Mouse (Mus musculus) kidney, postnatal 0 days (tissue): ENCODE data around the gene Phf10. TPM values are rescaled to one million over a fixed set of nuclear protein-coding genes. Genes with fewer than 3 reads are reported as not detected.
"Not testable (repeated sequence)": the region's sequence is repeated elsewhere in the genome, so short reads cannot be mapped to it uniquely, and the experiment has no call there.

Experiments
- ATAC-seq: fragments of 200-750 bp; cut with Nextera tagmentation; replicated peaks from 2 replicates; pipeline ENCODE4 v1.8.0; 2017; ENCODE audit warnings: low read depth, moderate number of reproducible peaks, moderate TSS enrichment, moderate library complexity; ENCODE audit not compliant: low FRiP score
- DNase-seq: peaks from one replicate; pipeline ENCODE4 v3.0.0-alpha.2; 2016; ENCODE audit warnings: low spot score
- H3K27ac ChIP-seq: fragments of 300-500 bp; sonication (generic); 2 replicates; pipeline ENCODE4 v1.5.1; 2014; ENCODE audit warnings: mild to moderate bottlenecking
- H3K27me3 ChIP-seq: fragments of 300-500 bp; sonication (generic); 2 replicates; pipeline ENCODE4 v1.6.1; 2014; ENCODE audit warnings: low read length, mixed read lengths; ENCODE audit not compliant: insufficient read depth
- H3K36me3 ChIP-seq: fragments of 300-500 bp; sonication (generic); 2 replicates; pipeline ENCODE4 v1.6.1; 2014; ENCODE audit warnings: low read length, mixed read lengths; ENCODE audit not compliant: insufficient read depth
- H3K4me1 ChIP-seq: fragments of 300-500 bp; sonication (generic); replicated peaks from 2 replicates; pipeline ENCODE4 v1.6.1; 2014; ENCODE audit warnings: antibody characterized with exemption, low read length, mixed read lengths; ENCODE audit not compliant: insufficient read depth
- H3K4me2 ChIP-seq: fragments of 300-500 bp; sonication (generic); 2 replicates; pipeline ENCODE4 v1.6.1; 2014; ENCODE audit warnings: mild to moderate bottlenecking, low read length, moderate library complexity, mixed read lengths
- H3K4me3 ChIP-seq: fragments of 300-500 bp; sonication (generic); replicated peaks from 2 replicates; pipeline ENCODE4 v1.5.1; 2014; ENCODE audit warnings: low read depth, low read length
- H3K9ac ChIP-seq: fragments of 300-500 bp; sonication (generic); 2 replicates; pipeline ENCODE4 v1.6.1; 2014; ENCODE audit warnings: low read depth, low read length
- H3K9me3 ChIP-seq: fragments of 300-500 bp; sonication (generic); replicated peaks from 2 replicates; pipeline ENCODE4 v1.6.1; 2016; ENCODE audit warnings: low read length, inconsistent platforms, mixed read lengths
- CTCF ChIP-seq: IDR thresholded peaks from 2 replicates; pipeline ENCODE4 v1.5.1; 2016; ENCODE audit warnings: antibody characterized with exemption, low read depth, mild to moderate bottlenecking, moderate library complexity
- WGBS: fragments of 180-500 bp; shearing (Covaris S2); extraction: QIAGEN DNeasy Blood & Tissue Kit; methylation state at CpG from one replicate; pipeline ENCODE4 v1.1.7; 2014; 5-methylcytosine and 5-hydroxymethylcytosine counted together
- polyA plus RNA-seq: library from polyadenylated mRNA; unstranded; fragments of >200 nt; fragmentation: Nextera tagmentation; extraction: Ambion mirVana; gene quantifications from 2 replicates; pipeline ENCODE4 v1.2.1, GENCODE M21; 2015

Gene Phf10
- polyA plus RNA-seq, 1 experiment from 2014 or later, result 29.8 TPM

GRCm38 (mm10) chr17:14935841-14936605 is 25.1 kb downstream of the Phf10 start:
- no peak for DNase-seq
- H3K9me3 ChIP-seq, result no peaks in the 10 kb centered on the region
- H3K36me3 ChIP-seq, result no peaks in the 10 kb centered on the region
- no peak for ATAC-seq
- 50% methylated on average over 5 of the region's 5 CpGs for WGBS
- no peak overlapping the region for H3K9ac ChIP-seq
- no peak for TF ChIP-seq CTCF
- no peak overlapping the region for H3K4me2 ChIP-seq
- H3K4me3 ChIP-seq, result no peak overlapping the region
- no peak overlapping the region for H3K27ac ChIP-seq
- H3K4me1 ChIP-seq, result no peaks in the 10 kb centered on the region
- no peaks in the 10 kb centered on the region for H3K27me3 ChIP-seq

GRCm38 (mm10) chr17:14935280-14935679 is 25.8 kb downstream of the Phf10 start:
- DNase-seq, H3K4me3 ChIP-seq, H3K9me3 ChIP-seq, H3K4me1 ChIP-seq, ATAC-seq, H3K27ac ChIP-seq, H3K9ac ChIP-seq, H3K4me2 ChIP-seq, H3K27me3 ChIP-seq, H3K36me3 ChIP-seq: not testable (repeated sequence)
- 82% methylated on average over 14 of the region's 14 CpGs for WGBS

GRCm38 (mm10) chr17:14931469-14931868 is 29.6 kb downstream of the Phf10 start:
- no peak for ATAC-seq
- no peak for TF ChIP-seq CTCF
- no peaks in the 10 kb centered on the region for H3K9me3 ChIP-seq
- no peak overlapping the region for H3K4me3 ChIP-seq
- no peaks in the 10 kb centered on the region for H3K36me3 ChIP-seq
- no peak overlapping the region for H3K27ac ChIP-seq
- H3K4me1 ChIP-seq, result no peaks in the 10 kb centered on the region
- H3K27me3 ChIP-seq, result no peaks in the 10 kb centered on the region
- WGBS, result 81% methylated on average over 5 of the region's 5 CpGs
- H3K9ac ChIP-seq, result no peak overlapping the region
- no peak for DNase-seq
- no peak overlapping the region for H3K4me2 ChIP-seq

- Histone ChIP-seq H3K4me3 (no peak overlapping the region), H3K4me1 (no peaks in the 10 kb centered on the region), H3K36me3 (no peaks in the 10 kb centered on the region), H3K4me2 (no peak overlapping the region), H3K9me3 (no peaks in the 10 kb centered on the region), H3K9ac (no peak overlapping the region), H3K27ac (no peak overlapping the region), H3K27me3 (no peaks in the 10 kb centered on the region)
- ATAC-seq (no peak), DNase-seq (no peak)
- 85% methylated on average over 7 of the region's 7 CpGs for WGBS
- TF ChIP-seq CTCF, result no peak
Observed at GRCm38 (mm10) chr17:14930697-14931096, 30.4 kb downstream of the Phf10 start.

- H3K36me3 ChIP-seq, result no peaks in the 10 kb centered on the region
- no peaks in the 10 kb centered on the region for H3K27me3 ChIP-seq
- no peak overlapping the region for H3K9ac ChIP-seq
- ATAC-seq (no peak), DNase-seq (no peak)
- H3K4me3 ChIP-seq, result no peak overlapping the region
- no peak overlapping the region for H3K4me2 ChIP-seq
- TF ChIP-seq CTCF, result no peak
- H3K4me1 ChIP-seq, result no peaks in the 10 kb centered on the region
- no peaks in the 10 kb centered on the region for H3K9me3 ChIP-seq
- WGBS, result 66% methylated on average over 5 of the region's 5 CpGs
- H3K27ac ChIP-seq, result no peak overlapping the region
Observed at GRCm38 (mm10) chr17:14928631-14929030, 32.4 kb downstream of the Phf10 start.

- DNase-seq (no peak), ATAC-seq (no peak)
- no peak overlapping the region for H3K9ac ChIP-seq
- TF ChIP-seq CTCF, result no peak
- H3K27ac ChIP-seq, result no peak overlapping the region
- 80% methylated on average over 8 of the region's 8 CpGs for WGBS
- H3K4me2 ChIP-seq, result no peak overlapping the region
- no peaks in the 10 kb centered on the region for H3K9me3 ChIP-seq
- H3K4me1 ChIP-seq, result no peaks in the 10 kb centered on the region
- H3K27me3 ChIP-seq, result no peaks in the 10 kb centered on the region
- no peaks in the 10 kb centered on the region for H3K36me3 ChIP-seq
- H3K4me3 ChIP-seq, result no peak overlapping the region
Observed at GRCm38 (mm10) chr17:14927644-14928218, 33.3 kb downstream of the Phf10 start.
